Comparison of ENCODE assay signal across 8 mouse cellular contexts in genomic region chr5:139798168-139798900, GRCm38 (mm10). TPM values are rescaled to one million over a fixed set of nuclear protein-coding genes. Genes with fewer than 3 reads are reported as not detected.
DNase-seq lines count a peak whose midpoint lies in the region; ATAC-seq and TF ChIP-seq lines count a peak whose summit lies in the region.

No protein-coding gene starts in this region.

- H3K9me3 ChIP-seq in forebrain, embryonic 11.5 days (ENCODE audit: control insufficient read depth, low read length): no peaks in the 10 kb centered on the region
- no peaks in the 10 kb centered on the region for H3K9me3 ChIP-seq in intestine, postnatal 0 days (ENCODE audit: control insufficient read depth)
- no peaks in the 10 kb centered on the region for H3K9me3 ChIP-seq in neural tube, embryonic 12.5 days

- H3K27ac ChIP-seq in forebrain, embryonic 11.5 days (ENCODE audit: low read depth, low read length): peak overlapping the region; percentile 75
- H3K27ac ChIP-seq in intestine, postnatal 0 days (ENCODE audit: low read depth, low read length): no peak overlapping the region; the same call in 1 of the 2 replicates
- peak overlapping the region; percentile 79 for H3K27ac ChIP-seq in neural tube, embryonic 12.5 days

- no peak; the same call in 1 of the 2 replicates for ATAC-seq in forebrain, embryonic 11.5 days (replicated peaks; ENCODE audit: low FRiP score)
- ATAC-seq in intestine, postnatal 0 days: no peak
- ATAC-seq in neural tube, embryonic 12.5 days (ENCODE audit: low FRiP score, low read depth): peak; percentile 52
- ATAC-seq in cerebellum, adult (ENCODE audit: insufficient number of reproducible peaks, low FRiP score, low TSS enrichment): no peak

- H3K27me3 ChIP-seq in forebrain, embryonic 11.5 days (ENCODE audit: control insufficient read depth, insufficient read depth, low read length): no peaks in the 10 kb centered on the region
- H3K27me3 ChIP-seq in intestine, postnatal 0 days (replicated peaks; ENCODE audit: control insufficient read depth, insufficient read depth, low read length): no peaks in the 10 kb centered on the region
- no peaks in the 10 kb centered on the region; the same call in 1 of the 2 replicates for H3K27me3 ChIP-seq in neural tube, embryonic 12.5 days (replicated peaks)

- H3K4me1 ChIP-seq in forebrain, embryonic 11.5 days (replicated peaks; ENCODE audit: control insufficient read depth, insufficient read depth, low read length): peaks cover 23% of the 10 kb centered on the region
- peaks cover 33% of the 10 kb centered on the region for H3K4me1 ChIP-seq in intestine, postnatal 0 days (replicated peaks; ENCODE audit: control insufficient read depth, insufficient read depth, low read length)
- H3K4me1 ChIP-seq in neural tube, embryonic 12.5 days: peaks cover 55% of the 10 kb centered on the region

- H3K36me3 ChIP-seq in forebrain, embryonic 11.5 days (ENCODE audit: control insufficient read depth, insufficient read depth, low read length): no peaks in the 10 kb centered on the region
- H3K36me3 ChIP-seq in intestine, postnatal 0 days (ENCODE audit: control insufficient read depth, insufficient read depth): peaks cover 37% of the 10 kb centered on the region
- H3K36me3 ChIP-seq in neural tube, embryonic 12.5 days: peaks cover 28% of the 10 kb centered on the region

- no peak for TF ChIP-seq CTCF in intestine, postnatal 0 days (IDR thresholded peaks at IDR 0.05; ENCODE audit: low read depth)

- DNase-seq in kidney, adult 11 months: peak; percentile 3
- DNase-seq in kidney, adult 8-10 months: no peak
- DNase-seq in forebrain, embryonic 11.5 days (ENCODE audit: low spot score): no peak
- DNase-seq in right cerebral cortex, postnatal 4 days: no peak
- no peak for DNase-seq in T-cell, adult 2 months (ENCODE audit: low spot score)

- 0 out of 2 replicates have a peak overlapping the region, but pooled peaks have one; percentile 9 for H3K4me3 ChIP-seq in forebrain, embryonic 11.5 days (ENCODE audit: low read depth, low read length)
- no peak overlapping the region for H3K4me3 ChIP-seq in intestine, postnatal 0 days (ENCODE audit: low read depth, low read length)
- peak overlapping the region; percentile 29 for H3K4me3 ChIP-seq in neural tube, embryonic 12.5 days

- H3K9ac ChIP-seq in forebrain, embryonic 11.5 days (ENCODE audit: low read length): peak overlapping the region; percentile 27
- no peak overlapping the region for H3K9ac ChIP-seq in intestine, postnatal 0 days (ENCODE audit: low read depth, low read length)
- H3K9ac ChIP-seq in neural tube, embryonic 12.5 days: peak overlapping the region; percentile 56

- peak overlapping the region; percentile 36 for H3K4me2 ChIP-seq in forebrain, embryonic 11.5 days (ENCODE audit: low read depth, low read length, severe bottlenecking)
- H3K4me2 ChIP-seq in intestine, postnatal 0 days (replicated peaks; ENCODE audit: low read depth): peak overlapping the region; percentile 96; the same call in 1 of the 2 replicates
- H3K4me2 ChIP-seq in neural tube, embryonic 12.5 days (replicated peaks): peak overlapping the region; percentile 66

- 55% methylated on average over 11 of the region's 12 CpGs for WGBS in forebrain, embryonic 11.5 days
- 53% methylated on average over 12 of the region's 12 CpGs for WGBS in intestine, postnatal 0 days
- 27% methylated on average over 12 of the region's 12 CpGs for WGBS in neural tube, embryonic 12.5 days

RNA-seq across cellular contexts. Expression of gene Mafk, which starts 7.0 kb away (rescaled TPM):
- 7.5 and 8.3 TPM in 2 replicates for polyA plus RNA-seq in forebrain, embryonic 11.5 days (2014; fragmentation: Nextera tagmentation; extraction: Ambion mirVana)
- polyA plus RNA-seq in intestine, postnatal 0 days (2015; fragmentation: Nextera tagmentation; extraction: Ambion mirVana): 23.1 and 25.5 TPM in 2 replicates
- 12.8 and 12.9 TPM in 2 replicates for polyA plus RNA-seq in neural tube, embryonic 12.5 days (2016; fragmentation: Nextera tagmentation; extraction: Ambion mirVana)

RNA-seq across cellular contexts. Expression of gene Tmem184a, which starts 21.4 kb away (rescaled TPM):
- polyA plus RNA-seq in forebrain, embryonic 11.5 days (2014; fragmentation: Nextera tagmentation; extraction: Ambion mirVana): 1.1 TPM in 2 replicates
- 197 and 218 TPM in 2 replicates for polyA plus RNA-seq in intestine, postnatal 0 days (2015; fragmentation: Nextera tagmentation; extraction: Ambion mirVana)
- 0.29 and 0.68 TPM in 2 replicates for polyA plus RNA-seq in neural tube, embryonic 12.5 days (2016; fragmentation: Nextera tagmentation; extraction: Ambion mirVana)

RNA-seq across cellular contexts. Expression of gene Ints1, which starts 22.9 kb away (rescaled TPM):
- polyA plus RNA-seq in forebrain, embryonic 11.5 days (2014; fragmentation: Nextera tagmentation; extraction: Ambion mirVana): 40.5 and 42.0 TPM in 2 replicates
- polyA plus RNA-seq in intestine, postnatal 0 days (2015; fragmentation: Nextera tagmentation; extraction: Ambion mirVana): 9.9 and 12.7 TPM in 2 replicates
- 33.7 and 34.3 TPM in 2 replicates for polyA plus RNA-seq in neural tube, embryonic 12.5 days (2016; fragmentation: Nextera tagmentation; extraction: Ambion mirVana)

RNA-seq across cellular contexts. Expression of gene Gm26938, which starts 27.9 kb away (rescaled TPM):
- 0.27 TPM in 1 of 2 replicates, not detected in the other for polyA plus RNA-seq in forebrain, embryonic 11.5 days (2014; fragmentation: Nextera tagmentation; extraction: Ambion mirVana)
- polyA plus RNA-seq in intestine, postnatal 0 days (2015; fragmentation: Nextera tagmentation; extraction: Ambion mirVana): not detected in 2 replicates
- polyA plus RNA-seq in neural tube, embryonic 12.5 days (2016; fragmentation: Nextera tagmentation; extraction: Ambion mirVana): not detected in 2 replicates

RNA-seq across cellular contexts. Expression of gene Psmg3, which starts 28.4 kb away (rescaled TPM):
- 75.4 and 76.3 TPM in 2 replicates for polyA plus RNA-seq in forebrain, embryonic 11.5 days (2014; fragmentation: Nextera tagmentation; extraction: Ambion mirVana)
- polyA plus RNA-seq in intestine, postnatal 0 days (2015; fragmentation: Nextera tagmentation; extraction: Ambion mirVana): 33.9 and 34.4 TPM in 2 replicates
- polyA plus RNA-seq in neural tube, embryonic 12.5 days (2016; fragmentation: Nextera tagmentation; extraction: Ambion mirVana): 68.5 and 70.2 TPM in 2 replicates

Comparison
In these comparisons a context has a peak if more than half of its experiments do, and no peak if none do; other contexts are left out.
1. H3K4me2 ChIP-seq: peak in every context shown above with its lines; median percentile 96 in intestine, postnatal 0 days; 66 in neural tube, embryonic 12.5 days; 36 in forebrain, embryonic 11.5 days.
2. RNA of gene Tmem184a, which starts 21.4 kb away (polyA plus RNA-seq): 197 to 218 TPM in intestine, postnatal 0 days; 1.1 TPM in forebrain, embryonic 11.5 days and 0.29 to 0.68 TPM in neural tube, embryonic 12.5 days; every median in the first group is over 10 times any median in the second.